In the genomic region with DNA sequence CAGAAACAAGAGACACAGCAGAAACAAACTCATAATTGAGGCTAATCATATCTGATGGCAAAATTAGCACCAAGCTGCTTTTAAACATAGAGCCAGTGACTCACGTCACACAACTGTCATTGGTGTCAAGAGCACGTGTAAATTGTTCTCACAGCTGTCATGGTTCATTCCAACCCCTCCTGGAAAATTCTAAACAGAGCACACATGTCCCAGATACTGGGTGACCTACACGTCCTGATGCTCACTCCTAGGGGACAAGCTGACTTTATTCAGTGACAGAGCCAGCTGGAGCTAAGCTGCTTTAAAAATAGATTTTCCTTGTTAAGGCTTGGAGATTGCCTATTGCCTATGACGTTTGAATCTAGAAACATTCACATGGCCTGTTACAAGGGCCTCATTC, we compare ENCODE assay signal across 18 mouse cellular contexts.
A peak's percentile ranks its signal among the peaks of the same experiment; 100 is the strongest.
DNase-seq lines count a peak whose midpoint lies in the region; ATAC-seq and TF ChIP-seq lines count a peak whose summit lies in the region.
"Had no signal": no experiment of that assay in that cellular context is flagged by ENCODE, and none has a peak within 500 bp of the region (broad histone marks: within the 10 kb centered on the region; RNA-seq: fewer than 3 reads in every experiment).

No protein-coding gene starts in this region.

- no peaks in the 10 kb centered on the region for H3K27me3 ChIP-seq in heart, embryonic 11.5 days (ENCODE audit: control insufficient read depth, insufficient read depth, low read length)
- no peaks in the 10 kb centered on the region for H3K27me3 ChIP-seq in limb, embryonic 14.5 days (ENCODE audit: control insufficient read depth, insufficient read depth, low read length)
- H3K27me3 ChIP-seq: embryonic facial prominence, embryonic 12.5 days; intestine, embryonic 15.5 days; neural tube, embryonic 12.5 days; stomach, embryonic 15.5 days had no signal

- no peaks in the 10 kb centered on the region for H3K9me3 ChIP-seq in heart, embryonic 11.5 days (replicated peaks; ENCODE audit: control insufficient read depth, low read length)
- H3K9me3 ChIP-seq in limb, embryonic 14.5 days (ENCODE audit: control insufficient read depth, low read length): no peaks in the 10 kb centered on the region
- H3K9me3 ChIP-seq: embryonic facial prominence, embryonic 12.5 days; intestine, embryonic 15.5 days; stomach, embryonic 15.5 days had no signal

- no peak for TF ChIP-seq POLR2A in limb, embryonic 14.5 days (IDR thresholded peaks at IDR 0.05; ENCODE audit: borderline replicate concordance, extremely low read depth, insufficient read depth, insufficient read length)

- peak overlapping the region; percentile 54 for H3K27ac ChIP-seq in heart, embryonic 11.5 days (ENCODE audit: low read depth, low read length)
- H3K27ac ChIP-seq in limb, embryonic 14.5 days (replicated peaks; ENCODE audit: low read depth, low read length): no peak overlapping the region
- H3K27ac ChIP-seq: embryonic facial prominence, embryonic 12.5 days; forebrain, embryonic 10.5 days; intestine, embryonic 15.5 days; neural tube, embryonic 12.5 days; stomach, embryonic 15.5 days had no signal

- H3K4me3 ChIP-seq in heart, embryonic 11.5 days (ENCODE audit: low read depth, low read length): no peak overlapping the region
- H3K4me3 ChIP-seq in limb, embryonic 14.5 days (replicated peaks; ENCODE audit: low read length): no peak overlapping the region
- H3K4me3 ChIP-seq: embryonic facial prominence, embryonic 12.5 days; forebrain, embryonic 10.5 days; intestine, embryonic 15.5 days; neural tube, embryonic 12.5 days; stomach, embryonic 15.5 days had no signal

- no peaks in the 10 kb centered on the region for H3K36me3 ChIP-seq in heart, embryonic 11.5 days (ENCODE audit: control insufficient read depth, insufficient read depth, low read length)
- H3K36me3 ChIP-seq in limb, embryonic 14.5 days (ENCODE audit: control insufficient read depth, insufficient read depth, low read length): no peaks in the 10 kb centered on the region
- H3K36me3 ChIP-seq: embryonic facial prominence, embryonic 12.5 days; forebrain, embryonic 10.5 days; intestine, embryonic 15.5 days; neural tube, embryonic 12.5 days; stomach, embryonic 15.5 days had no signal

- no peak for DNase-seq in frontal cortex, postnatal 14 days (ENCODE audit: low spot score in 2 of 2)
- peak; percentile 8 for DNase-seq in MN1 (ENCODE audit: low spot score)
- DNase-seq in limb, embryonic 14.5 days (ENCODE audit: low spot score): no peak
- no peak for DNase-seq in yolk sac, embryonic 10.5 days (ENCODE audit: low spot score)
- no peak for DNase-seq in kidney, adult 9 months
- DNase-seq: cerebellum, postnatal 36 days; kidney, postnatal 10 days; lung, adult 2 months; midbrain, embryonic 14.5 days; thymus, postnatal 25 days had no signal

- peaks cover 13% of the 10 kb centered on the region for H3K4me1 ChIP-seq in heart, embryonic 11.5 days (ENCODE audit: control insufficient read depth, insufficient read depth, low read length)
- H3K4me1 ChIP-seq in limb, embryonic 14.5 days (ENCODE audit: control insufficient read depth, insufficient read depth, low read length): no peaks in the 10 kb centered on the region
- H3K4me1 ChIP-seq: intestine, embryonic 15.5 days; neural tube, embryonic 12.5 days had no signal

- H3K9ac ChIP-seq in heart, embryonic 11.5 days (ENCODE audit: low read depth, low read length): no peak overlapping the region
- H3K9ac ChIP-seq in limb, embryonic 14.5 days (ENCODE audit: low read depth, low read length, severe bottlenecking): no peak overlapping the region
- H3K9ac ChIP-seq: embryonic facial prominence, embryonic 12.5 days; intestine, embryonic 15.5 days; neural tube, embryonic 12.5 days; stomach, embryonic 15.5 days had no signal

- 31% methylated on average over 4 of the region's 4 CpGs for WGBS in heart, embryonic 11.5 days (ENCODE audit: insufficient replicate concordance)
- WGBS in limb, embryonic 14.5 days: 67% methylated on average over 4 of the region's 4 CpGs

- ATAC-seq in frontal cortex, adult (ENCODE audit: low TSS enrichment): peak; percentile 69
- ATAC-seq in heart, embryonic 11.5 days (replicated peaks; ENCODE audit: insufficient number of reproducible peaks, low FRiP score, low TSS enrichment): no peak
- peak; percentile 72 for ATAC-seq in limb, embryonic 14.5 days (ENCODE audit: low FRiP score, low read depth)
- ATAC-seq in inflammation-experienced regulatory T-cells, adult 6 months: no peak
- ATAC-seq: intestine, embryonic 15.5 days had no signal

- no peak overlapping the region for H3K4me2 ChIP-seq in heart, embryonic 11.5 days
- no peak overlapping the region for H3K4me2 ChIP-seq in limb, embryonic 14.5 days (replicated peaks; ENCODE audit: low read depth, low read length, severe bottlenecking)
- H3K4me2 ChIP-seq: embryonic facial prominence, embryonic 12.5 days; intestine, embryonic 15.5 days; neural tube, embryonic 12.5 days; stomach, embryonic 15.5 days had no signal

Comparison
In these comparisons a context has a peak if more than half of its experiments do, and no peak if none do; other contexts are left out.
1. ATAC-seq: peak in frontal cortex, adult (single experiment) and limb, embryonic 14.5 days (single experiment); none in heart, embryonic 11.5 days (single experiment) and inflammation-experienced regulatory T-cells, adult 6 months (single experiment).